Mouse (Mus musculus): ENCODE data around the gene Ace3. TPM values are rescaled to one million over a fixed set of nuclear protein-coding genes. Genes with fewer than 3 reads are reported as not detected.
A peak's percentile ranks its signal among the peaks of the same experiment; 100 is the strongest.

Ace3 gene
- polyA plus RNA-seq, 1 experiment from 2014 or later, result not detected

DNA sequence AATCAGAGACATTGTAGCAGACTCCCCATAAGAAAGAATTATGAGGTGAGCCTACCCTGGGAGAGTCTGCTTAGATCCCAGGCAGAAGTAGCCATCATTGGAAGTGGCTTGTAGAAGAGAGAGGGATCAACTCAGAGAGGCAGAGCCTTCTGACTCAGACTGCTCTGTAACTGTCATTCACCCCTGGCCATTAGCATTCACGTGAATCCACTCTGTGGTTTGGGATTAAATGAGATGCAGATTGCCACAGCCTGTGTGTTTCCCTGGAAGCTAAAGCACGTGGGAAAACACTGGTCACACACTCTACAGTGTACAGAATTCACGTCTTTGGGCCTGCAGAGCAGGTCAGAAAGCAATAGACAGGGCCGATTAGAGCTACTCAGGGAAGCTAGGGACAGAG is 10.0 kb upstream of the Ace3 start:
- no peak overlapping the region for H3K27ac ChIP-seq
- H3K4me2 ChIP-seq, result no peak overlapping the region
- H3K9ac ChIP-seq, result no peak overlapping the region
- H3K36me3 ChIP-seq, result no peaks in the 10 kb centered on the region
- H3K4me3 ChIP-seq, result no peak overlapping the region
- WGBS, result 68% methylated on average over 4 of the region's 4 CpGs
- 0 out of 2 replicates have a peak, but pooled peaks cover 8% of the 10 kb centered on the region for H3K27me3 ChIP-seq
- H3K9me3 ChIP-seq (replicated peaks), result no peaks in the 10 kb centered on the region
- ATAC-seq (replicated peaks; ENCODE audit: insufficient number of reproducible peaks, insufficient read depth, low FRiP score, low read depth), result no peak
- H3K4me1 ChIP-seq (replicated peaks), result no peaks in the 10 kb centered on the region; the same call in 1 of the 2 replicates

DNA sequence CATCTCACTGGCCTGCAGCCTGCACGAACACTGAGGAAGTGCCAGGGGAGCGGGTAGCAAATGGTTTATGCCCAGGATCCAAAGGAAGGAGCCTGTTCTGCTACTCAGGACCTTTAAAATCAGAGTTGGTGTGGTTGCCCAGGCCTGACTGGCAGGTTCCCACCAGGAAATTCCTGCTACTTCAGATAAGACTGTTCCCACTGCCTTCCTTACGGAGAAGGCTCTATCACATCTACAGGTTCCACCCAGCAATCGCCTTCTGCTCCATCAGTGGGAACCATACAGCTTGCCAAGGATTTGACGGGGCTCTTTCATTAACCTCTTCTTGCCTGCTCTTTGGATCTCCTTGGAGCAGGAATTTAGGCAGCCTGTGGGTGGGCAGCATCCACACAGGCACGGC is 7.0 kb upstream of the Ace3 start:
- Histone ChIP-seq H3K9ac (no peak overlapping the region), H3K9me3 (replicated peaks) (no peaks in the 10 kb centered on the region), H3K27ac (no peak overlapping the region), H3K4me2 (no peak overlapping the region), H3K4me1 (replicated peaks) (no peaks in the 10 kb centered on the region; the same call in 1 of the 2 replicates), H3K36me3 (no peaks in the 10 kb centered on the region), H3K27me3 (0 out of 2 replicates have a peak, but pooled peaks cover 1% of the 10 kb centered on the region), H3K4me3 (no peak overlapping the region)
- no peak for ATAC-seq (replicated peaks; ENCODE audit: insufficient number of reproducible peaks, insufficient read depth, low FRiP score, low read depth)
- WGBS, result 48% methylated on average over 6 of the region's 6 CpGs

DNA sequence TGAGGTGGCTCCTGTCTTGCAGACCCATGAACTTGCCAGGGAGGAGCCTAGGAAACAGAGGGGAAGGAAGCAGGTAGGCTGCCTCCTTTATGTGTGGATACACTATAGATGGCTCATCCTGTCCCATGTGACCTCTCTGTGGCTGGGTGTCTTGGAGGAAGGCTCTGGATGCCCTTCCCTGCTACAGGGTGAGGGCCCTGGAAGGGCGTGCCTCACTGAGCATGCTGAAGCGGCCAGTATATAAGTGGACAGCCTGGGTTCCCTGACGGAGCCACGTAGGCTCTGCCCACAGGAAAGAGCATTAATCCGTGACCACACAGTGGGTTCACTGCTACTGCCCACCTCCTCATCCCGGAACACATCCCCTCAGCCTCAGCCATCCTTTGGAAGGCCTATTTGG is 5.0 kb upstream of the Ace3 start:
- Histone ChIP-seq H3K9me3 (replicated peaks) (no peaks in the 10 kb centered on the region), H3K9ac (no peak overlapping the region), H3K4me3 (no peak overlapping the region), H3K4me1 (replicated peaks) (no peaks in the 10 kb centered on the region; the same call in 1 of the 2 replicates), H3K27me3 (no peaks in the 10 kb centered on the region), H3K36me3 (no peaks in the 10 kb centered on the region), H3K27ac (no peak overlapping the region), H3K4me2 (no peak overlapping the region)
- ATAC-seq (replicated peaks; ENCODE audit: insufficient number of reproducible peaks, insufficient read depth, low FRiP score, low read depth), result no peak
- WGBS, result 78% methylated on average over 6 of the region's 6 CpGs

DNA sequence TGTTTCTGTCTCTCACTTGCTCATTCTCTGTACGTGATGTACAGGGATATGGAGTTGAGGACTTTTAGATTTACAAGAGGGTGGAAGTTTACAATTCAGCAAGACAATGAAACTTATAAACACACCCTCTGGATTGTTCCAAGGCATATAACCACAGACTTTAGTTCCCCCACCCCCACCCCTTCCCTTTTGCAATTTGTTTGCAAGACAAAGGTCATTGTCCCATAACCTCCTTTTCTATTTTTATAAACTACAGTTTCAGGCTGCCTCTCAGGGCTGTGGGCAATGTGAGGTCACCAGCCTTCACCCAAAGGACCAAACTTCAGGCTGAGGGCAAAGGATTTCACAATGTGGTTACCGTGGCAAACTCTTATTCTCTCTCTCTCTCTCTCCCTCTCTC is 4.2 kb upstream of the Ace3 start:
- Histone ChIP-seq H3K36me3 (no peaks in the 10 kb centered on the region), H3K4me3 (no peak overlapping the region), H3K4me2 (no peak overlapping the region), H3K9me3 (replicated peaks) (no peaks in the 10 kb centered on the region), H3K9ac (no peak overlapping the region), H3K27me3 (no peaks in the 10 kb centered on the region), H3K4me1 (replicated peaks) (no peaks in the 10 kb centered on the region; the same call in 1 of the 2 replicates), H3K27ac (no peak overlapping the region)
- WGBS, result 59% methylated on average over 2 of the region's 2 CpGs
- ATAC-seq (replicated peaks; ENCODE audit: insufficient number of reproducible peaks, insufficient read depth, low FRiP score, low read depth), result no peak

DNA sequence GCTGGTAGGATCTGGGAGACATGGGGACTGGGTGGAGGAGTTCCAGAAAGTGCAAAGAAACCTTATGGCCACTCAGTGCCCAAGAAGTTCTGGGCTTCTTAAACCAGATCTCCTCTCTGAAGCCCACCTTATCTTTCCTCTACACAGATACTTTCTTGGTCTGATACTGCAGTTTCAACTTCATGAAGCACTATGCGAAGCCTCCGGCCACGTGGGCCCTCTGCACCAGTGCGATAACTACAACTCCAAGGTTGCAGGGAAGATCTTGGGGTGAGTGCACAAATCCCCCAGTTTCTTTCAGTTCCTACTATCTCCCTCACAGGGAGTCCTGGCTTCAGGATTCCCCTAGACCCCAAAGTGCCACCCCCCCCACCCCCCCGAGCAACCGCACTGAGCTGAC is 5.6 kb downstream of the Ace3 start:
- no peak for ATAC-seq (replicated peaks; ENCODE audit: insufficient number of reproducible peaks, insufficient read depth, low FRiP score, low read depth)
- Histone ChIP-seq H3K9me3 (replicated peaks) (no peaks in the 10 kb centered on the region), H3K27ac (no peak overlapping the region), H3K9ac (no peak overlapping the region), H3K4me2 (no peak overlapping the region), H3K36me3 (no peaks in the 10 kb centered on the region), H3K27me3 (no peaks in the 10 kb centered on the region; the same call in 1 of the 2 replicates), H3K4me3 (no peak overlapping the region), H3K4me1 (replicated peaks) (no peaks in the 10 kb centered on the region)
- WGBS, result 88% methylated on average over 6 of the region's 6 CpGs

DNA sequence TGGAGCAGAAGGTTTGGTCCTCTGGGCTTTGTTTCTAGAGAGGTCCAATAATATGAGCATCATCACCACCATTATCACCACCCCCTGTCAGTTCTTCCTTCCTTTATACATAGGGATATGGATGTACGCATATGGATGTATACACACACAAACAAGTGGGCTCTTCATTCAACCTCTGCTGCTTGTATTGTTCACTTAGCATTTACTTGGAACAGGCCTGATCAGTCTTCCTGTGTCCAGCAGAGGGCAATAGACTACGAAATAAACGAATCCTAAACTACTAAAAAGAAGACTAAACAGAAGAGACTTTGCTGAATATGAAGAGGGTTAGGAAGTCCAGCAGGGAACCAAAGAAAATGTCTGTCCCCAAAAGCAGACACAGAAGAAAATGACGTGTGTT is 7.2 kb downstream of the Ace3 start:
- H3K27me3 ChIP-seq, result no peaks in the 10 kb centered on the region; the same call in 1 of the 2 replicates
- H3K9me3 ChIP-seq (replicated peaks), result no peaks in the 10 kb centered on the region
- H3K36me3 ChIP-seq, result no peaks in the 10 kb centered on the region
- no peak overlapping the region for H3K27ac ChIP-seq
- WGBS, result 32% methylated on average over 4 of the region's 4 CpGs
- no peaks in the 10 kb centered on the region for H3K4me1 ChIP-seq (replicated peaks)
- no peak overlapping the region for H3K4me2 ChIP-seq
- no peak for ATAC-seq (replicated peaks; ENCODE audit: insufficient number of reproducible peaks, insufficient read depth, low FRiP score, low read depth)
- H3K9ac ChIP-seq, result no peak overlapping the region
- H3K4me3 ChIP-seq, result no peak overlapping the region

DNA sequence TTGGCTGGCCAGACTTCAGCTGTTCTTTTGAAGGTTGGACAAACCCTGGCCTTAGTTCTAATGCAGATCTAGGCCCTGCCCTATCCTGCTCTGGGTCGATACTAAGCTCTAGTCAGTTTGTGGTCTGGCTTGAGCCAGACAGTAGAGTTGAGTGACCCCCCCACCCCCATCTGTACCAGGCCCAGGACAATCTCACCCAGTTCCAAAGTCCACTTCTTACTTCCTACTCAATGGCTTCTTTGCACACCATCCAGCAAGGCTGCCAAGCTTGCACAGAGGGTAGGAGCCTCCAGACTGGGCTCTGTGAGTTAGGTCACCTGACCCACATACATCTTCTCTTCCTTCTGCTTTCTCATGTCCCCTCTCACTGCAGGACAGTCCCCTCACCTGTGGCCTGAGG is 10.1 kb downstream of the Ace3 start:
- 71% methylated on average over 1 of the region's 1 CpGs for WGBS
- Histone ChIP-seq H3K27me3 (peaks cover 22% of the 10 kb centered on the region), H3K4me2 (no peak overlapping the region), H3K27ac (no peak overlapping the region), H3K36me3 (no peaks in the 10 kb centered on the region), H3K9ac (no peak overlapping the region), H3K4me3 (no peak overlapping the region), H3K9me3 (replicated peaks) (no peaks in the 10 kb centered on the region), H3K4me1 (replicated peaks) (peaks cover 3% of the 10 kb centered on the region)
- ATAC-seq (replicated peaks; ENCODE audit: insufficient number of reproducible peaks, insufficient read depth, low FRiP score, low read depth), result no peak

DNA sequence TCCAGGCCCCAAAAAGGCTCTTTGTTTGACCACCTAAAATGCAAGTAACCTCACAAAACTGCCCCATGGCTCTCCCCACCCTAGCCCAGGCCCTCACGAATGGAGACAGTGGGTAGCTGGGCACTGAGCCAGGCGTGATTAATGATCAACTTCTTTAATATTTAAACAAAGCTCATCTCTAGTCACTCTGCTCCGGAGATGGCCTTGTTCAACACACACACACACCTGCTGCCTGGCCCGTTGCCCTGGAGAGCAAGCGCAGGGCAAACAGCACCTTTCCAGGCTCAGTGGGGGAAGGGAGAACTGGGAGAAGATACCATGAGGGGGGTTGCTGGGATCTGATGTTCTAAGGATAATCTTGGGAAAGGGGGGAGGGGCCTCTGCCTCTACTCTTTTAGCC is 11.5 kb downstream of the Ace3 start:
- no peak overlapping the region for H3K27ac ChIP-seq
- H3K9me3 ChIP-seq (replicated peaks), result no peaks in the 10 kb centered on the region
- no peaks in the 10 kb centered on the region for H3K36me3 ChIP-seq
- H3K9ac ChIP-seq, result no peak overlapping the region
- no peak overlapping the region for H3K4me3 ChIP-seq
- H3K27me3 ChIP-seq, result peaks cover 35% of the 10 kb centered on the region
- 46% methylated on average over 5 of the region's 5 CpGs for WGBS
- ATAC-seq (replicated peaks; ENCODE audit: insufficient number of reproducible peaks, insufficient read depth, low FRiP score, low read depth), result no peak
- peaks cover 3% of the 10 kb centered on the region for H3K4me1 ChIP-seq (replicated peaks)
- H3K4me2 ChIP-seq, result no peak overlapping the region

DNA sequence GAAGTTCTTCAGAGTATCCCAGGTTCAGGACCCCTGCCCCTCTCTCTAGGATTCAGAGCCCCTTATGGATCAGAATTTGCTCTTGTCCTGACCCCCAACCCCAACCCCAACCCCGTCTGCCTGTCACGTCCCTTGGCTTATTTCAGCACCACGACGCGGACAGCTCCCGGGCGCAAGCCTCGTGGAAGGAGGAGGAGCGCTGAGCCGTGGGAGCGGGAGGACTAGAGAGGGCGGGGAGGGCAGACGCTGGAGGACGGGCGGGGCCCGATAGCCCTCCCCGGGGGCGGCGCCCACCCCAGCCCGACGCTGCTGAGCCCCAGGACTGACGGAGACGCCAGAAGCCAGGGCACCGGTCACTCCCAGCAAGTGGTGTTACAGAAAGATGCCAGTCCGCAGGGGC is 13.3 kb downstream of the Ace3 start, which contains the start of gene Kcnh6:
Gene Kcnh6 (plus strand): TSS at position 304 of the 400 bp plus-strand sequence.
- Histone ChIP-seq H3K27ac (no peak within 1 kb of the TSS), H3K27me3 (peaks cover 45% of the 10 kb centered on the region), H3K4me2 (peak within 1 kb of the TSS; percentile 66), H3K4me3 (peak within 1 kb of the TSS; percentile 32), H3K9ac (no peak within 1 kb of the TSS), H3K36me3 (no peaks in the 10 kb centered on the region), H3K9me3 (replicated peaks) (no peaks in the 10 kb centered on the region), H3K4me1 (replicated peaks) (peaks cover 5% of the 10 kb centered on the region)
- ATAC-seq (replicated peaks; ENCODE audit: insufficient number of reproducible peaks, insufficient read depth, low FRiP score, low read depth), result peak; percentile 61
- under 1% methylated on average over 25 of the region's 25 CpGs for WGBS

DNA sequence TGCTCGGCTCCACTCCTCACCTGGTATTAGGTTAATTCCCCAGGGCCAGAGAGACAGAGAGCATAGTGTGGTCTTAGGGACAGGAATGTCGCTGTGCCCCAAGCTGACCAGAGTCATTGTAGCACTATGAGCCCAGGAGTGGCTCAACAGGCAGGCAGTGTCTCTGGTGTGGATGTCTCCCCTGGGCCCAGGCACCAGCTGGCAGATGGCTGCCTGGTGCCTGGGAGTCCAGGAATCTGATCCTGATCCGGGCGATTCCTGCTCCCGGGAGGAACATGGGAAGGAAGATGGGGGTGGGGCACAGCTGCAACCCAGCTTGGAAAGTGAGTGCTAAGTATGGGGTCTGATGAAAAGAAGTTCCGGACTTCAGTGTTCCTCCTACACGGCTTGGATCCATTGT is 18.2 kb downstream of the Ace3 start:
- no peak for ATAC-seq (replicated peaks; ENCODE audit: insufficient number of reproducible peaks, insufficient read depth, low FRiP score, low read depth)
- no peak overlapping the region for H3K9ac ChIP-seq
- H3K4me3 ChIP-seq, result no peak overlapping the region
- H3K4me1 ChIP-seq (replicated peaks), result peaks cover 18% of the 10 kb centered on the region
- no peaks in the 10 kb centered on the region for H3K9me3 ChIP-seq (replicated peaks)
- H3K27ac ChIP-seq, result no peak overlapping the region
- H3K4me2 ChIP-seq, result no peak overlapping the region
- peaks cover 52% of the 10 kb centered on the region for H3K27me3 ChIP-seq
- 46% methylated on average over 7 of the region's 7 CpGs for WGBS
- no peaks in the 10 kb centered on the region for H3K36me3 ChIP-seq

DNA sequence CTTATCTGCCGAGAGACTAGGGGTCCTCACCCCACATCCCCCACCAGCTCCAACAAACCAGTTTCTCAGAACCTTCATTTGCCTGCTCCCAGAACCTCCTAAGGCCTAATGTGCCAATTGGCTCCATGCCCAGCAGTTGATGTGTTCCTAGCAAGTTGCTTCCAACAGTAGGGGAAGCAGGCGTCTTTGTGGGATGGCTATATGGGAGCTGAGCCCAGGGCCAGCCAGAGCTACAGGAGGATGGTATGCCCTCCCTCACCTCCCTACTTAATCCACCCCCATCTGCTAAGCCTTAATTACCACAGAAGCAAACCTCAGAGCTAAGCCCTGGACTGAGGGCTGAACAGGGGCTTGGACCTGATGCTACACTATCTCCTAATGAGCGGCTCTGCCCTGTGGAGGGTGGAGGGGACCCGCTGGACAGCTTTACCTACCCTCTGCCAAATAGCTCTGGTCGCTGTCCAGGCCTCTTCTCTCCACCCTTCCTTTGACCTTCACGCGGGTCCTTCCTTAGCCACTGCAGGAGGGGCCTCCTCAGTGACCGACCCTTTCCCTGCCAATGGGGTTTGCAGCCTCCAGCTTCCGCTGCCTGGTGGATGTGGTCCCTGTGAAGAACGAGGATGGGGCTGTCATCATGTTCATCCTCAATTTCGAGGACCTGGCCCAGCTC is 19.2 kb downstream of the Ace3 start:
- H3K9ac ChIP-seq, result no peak overlapping the region
- H3K4me3 ChIP-seq, result no peak overlapping the region
- H3K36me3 ChIP-seq, result no peaks in the 10 kb centered on the region
- peaks cover 15% of the 10 kb centered on the region for H3K4me1 ChIP-seq (replicated peaks)
- 39% methylated on average over 11 of the region's 11 CpGs for WGBS
- ATAC-seq (replicated peaks; ENCODE audit: insufficient number of reproducible peaks, insufficient read depth, low FRiP score, low read depth), result no peak
- H3K9me3 ChIP-seq (replicated peaks), result no peaks in the 10 kb centered on the region
- no peak overlapping the region for H3K27ac ChIP-seq
- peaks cover 49% of the 10 kb centered on the region for H3K27me3 ChIP-seq
- H3K4me2 ChIP-seq, result no peak overlapping the region

DNA sequence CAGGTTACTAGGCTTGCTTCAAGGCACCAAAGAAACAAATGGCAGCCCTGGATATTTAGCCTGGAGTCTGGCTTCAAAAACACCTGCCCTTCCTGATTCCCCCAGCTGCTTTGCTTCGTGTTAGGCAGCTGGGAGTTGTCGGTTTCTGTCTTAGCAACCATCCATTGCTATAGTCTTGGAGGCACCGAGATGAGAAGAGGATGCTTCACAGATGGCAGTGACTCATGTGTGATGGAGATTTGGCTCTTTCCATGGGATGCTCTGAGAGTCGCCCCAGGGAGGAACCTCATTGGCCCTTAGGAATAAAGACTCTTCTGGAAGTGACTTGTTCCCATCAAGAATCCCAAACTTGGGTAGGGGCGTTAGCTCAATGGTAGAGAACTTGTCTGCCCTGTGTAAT is 22.0 kb downstream of the Ace3 start:
- no peak overlapping the region for H3K27ac ChIP-seq
- no peak for ATAC-seq (replicated peaks; ENCODE audit: insufficient number of reproducible peaks, insufficient read depth, low FRiP score, low read depth)
- H3K4me3 ChIP-seq, result no peak overlapping the region
- no peak overlapping the region for H3K9ac ChIP-seq
- no peaks in the 10 kb centered on the region for H3K9me3 ChIP-seq (replicated peaks)
- WGBS, result 70% methylated on average over 5 of the region's 5 CpGs
- peaks cover 24% of the 10 kb centered on the region for H3K4me1 ChIP-seq (replicated peaks)
- no peaks in the 10 kb centered on the region for H3K36me3 ChIP-seq
- no peak overlapping the region for H3K4me2 ChIP-seq
- H3K27me3 ChIP-seq, result peaks cover 52% of the 10 kb centered on the region

Data from heart, embryonic 15.5 days (tissue).